Mouse (Mus musculus) heart, postnatal 0 days (tissue): ENCODE results near the gene Cpsf2. TPM values are rescaled to one million over a fixed set of nuclear protein-coding genes. Genes with fewer than 3 reads are reported as not detected.
A peak's percentile ranks its signal among the peaks of the same experiment; 100 is the strongest.
"Not testable (repeated sequence)": the region's sequence is repeated elsewhere in the genome, so short reads cannot be mapped to it uniquely, and the experiment has no call there.

Source experiments
- ATAC-seq: fragments of 200-750 bp; cut with Nextera tagmentation; 2 replicates; pipeline ENCODE4 v1.8.0; 2017; ENCODE audit warnings: low read depth, moderate number of reproducible peaks, moderate library complexity; ENCODE audit not compliant: insufficient read depth
- DNase-seq: peaks from one replicate; pipeline ENCODE4 v3.0.0-alpha.2; 2016; ENCODE audit warnings: low spot score
- H3K27ac ChIP-seq: fragments of 300-500 bp; sonication (generic); 2 replicates; pipeline ENCODE4 v1.5.1; 2014; ENCODE audit warnings: low read depth, mild to moderate bottlenecking
- H3K27me3 ChIP-seq: fragments of 300-500 bp; sonication (generic); 2 replicates; pipeline ENCODE4 v1.6.1; 2014; ENCODE audit warnings: low read length, mixed read lengths; ENCODE audit not compliant: control insufficient read depth, insufficient read depth
- H3K36me3 ChIP-seq: fragments of 300-500 bp; sonication (generic); replicated peaks from 2 replicates; pipeline ENCODE4 v1.6.1; 2014; ENCODE audit warnings: low read length, mixed read lengths; ENCODE audit not compliant: control insufficient read depth, insufficient read depth
- H3K4me1 ChIP-seq: fragments of 300-500 bp; sonication (generic); 2 replicates; pipeline ENCODE4 v1.6.1; 2014; ENCODE audit warnings: antibody characterized with exemption; ENCODE audit not compliant: control insufficient read depth, insufficient read depth
- H3K4me2 ChIP-seq: fragments of 300-500 bp; sonication (generic); 2 replicates; pipeline ENCODE4 v1.6.1; 2014; ENCODE audit warnings: low read depth, mild to moderate bottlenecking, low read length, moderate library complexity
- H3K4me3 ChIP-seq: fragments of 300-500 bp; sonication (generic); 2 replicates; pipeline ENCODE4 v1.5.1; 2014; ENCODE audit warnings: low read depth, low read length
- H3K9ac ChIP-seq: fragments of 300-500 bp; sonication (generic); replicated peaks from 2 replicates; pipeline ENCODE4 v1.6.1; 2014; ENCODE audit warnings: low read depth, low read length, mixed read lengths
- H3K9me3 ChIP-seq: fragments of 300-500 bp; sonication (generic); replicated peaks from 2 replicates; pipeline ENCODE4 v1.6.1; 2016; ENCODE audit warnings: low read length; ENCODE audit not compliant: control insufficient read depth
- CTCF ChIP-seq: IDR thresholded peaks from 2 replicates; pipeline ENCODE4 v1.5.1; 2016; ENCODE audit warnings: antibody characterized with exemption, control low read depth, low read depth
- EP300 ChIP-seq: IDR thresholded peaks from 2 replicates; pipeline ENCODE4 v1.6.1; 2016; ENCODE audit warnings: antibody characterized with exemption, low read depth
- WGBS: fragments of 180-500 bp; shearing (Covaris S2); extraction: QIAGEN DNeasy Blood & Tissue Kit; methylation state at CpG from one replicate; pipeline ENCODE4 v1.1.7; 2014; 5-methylcytosine and 5-hydroxymethylcytosine counted together
- polyA plus RNA-seq: library from polyadenylated mRNA; unstranded; fragments of >200 nt; fragmentation: Nextera tagmentation; extraction: Ambion mirVana; gene quantifications from 2 replicates; pipeline ENCODE4 v1.2.1, GENCODE M21; 2015
- total RNA-seq: library from RNA; depleted of rRNA; stranded (reverse); fragments of >200 nt; gene quantifications from 2 replicates; pipeline ENCODE4 v1.2.3, GENCODE M21; 2014; ENCODE audit warnings: low replicate concordance

Cpsf2 gene
- total and polyA plus RNA-seq, 2 experiments from 2014 or later, result 12.2 to 15.3 TPM

DNA sequence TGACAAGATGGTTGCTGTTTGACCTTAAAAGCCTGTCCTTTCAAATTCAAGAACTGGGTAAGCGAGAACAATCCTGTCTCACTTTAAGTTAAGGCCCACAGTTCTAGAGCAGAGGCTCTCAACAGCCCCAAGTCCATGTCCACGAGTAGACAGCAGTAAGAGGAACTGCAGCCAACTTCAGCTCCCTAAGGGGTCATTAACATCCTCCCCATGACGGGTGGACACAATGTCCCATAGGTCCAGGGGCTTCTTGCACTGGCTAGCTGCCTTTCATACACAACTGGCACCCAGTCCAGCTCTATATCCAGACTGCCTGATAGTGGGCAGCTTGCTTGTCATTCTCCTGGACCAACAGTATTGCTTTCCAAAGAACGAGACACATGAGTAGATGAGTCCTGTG, 27.0 kb upstream of the Cpsf2 start:
- Histone ChIP-seq H3K9me3 (no peaks in the 10 kb centered on the region), H3K27me3 (no peaks in the 10 kb centered on the region), H3K9ac (no peak overlapping the region), H3K4me2 (no peak overlapping the region), H3K4me3 (no peak overlapping the region), H3K27ac (no peak overlapping the region), H3K4me1 (peaks cover 4% of the 10 kb centered on the region; the same call in 1 of the 2 replicates), H3K36me3 (peaks cover 31% of the 10 kb centered on the region)
- DNase-seq (no peak), ATAC-seq (no peak)
- 63% methylated on average over 4 of the region's 4 CpGs for WGBS
- no peak for TF ChIP-seq EP300
- no peak for TF ChIP-seq CTCF

DNA sequence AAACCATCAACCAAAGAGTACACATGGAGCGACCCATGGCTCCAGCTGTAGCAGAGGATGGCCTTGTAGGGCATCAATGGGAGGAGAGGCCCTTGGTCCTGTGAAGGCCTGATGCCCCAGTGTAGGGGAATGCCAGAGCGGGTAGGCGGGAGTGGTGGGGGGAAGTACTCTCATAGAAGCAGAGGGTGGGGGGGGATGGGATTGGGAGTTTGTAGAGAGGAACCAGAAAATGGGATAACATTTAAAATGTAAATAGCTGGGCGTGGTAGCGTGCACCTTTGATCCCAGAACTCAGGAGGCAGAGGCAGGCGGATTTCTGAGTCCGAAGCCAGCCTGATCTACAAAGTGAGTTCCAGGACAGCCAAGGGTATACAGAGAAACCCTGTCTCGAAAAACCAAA, 20.0 kb upstream of the Cpsf2 start:
- not testable (repeated sequence) for DNase-seq, H3K9ac ChIP-seq, H3K4me3 ChIP-seq, ATAC-seq, H3K4me2 ChIP-seq, H3K36me3 ChIP-seq, H3K27me3 ChIP-seq, H3K9me3 ChIP-seq, H3K27ac ChIP-seq
- H3K4me1 ChIP-seq, result peaks cover 10% of the 10 kb centered on the region; the same call in 1 of the 2 replicates
- 97% methylated on average over 8 of the region's 8 CpGs for WGBS

DNA sequence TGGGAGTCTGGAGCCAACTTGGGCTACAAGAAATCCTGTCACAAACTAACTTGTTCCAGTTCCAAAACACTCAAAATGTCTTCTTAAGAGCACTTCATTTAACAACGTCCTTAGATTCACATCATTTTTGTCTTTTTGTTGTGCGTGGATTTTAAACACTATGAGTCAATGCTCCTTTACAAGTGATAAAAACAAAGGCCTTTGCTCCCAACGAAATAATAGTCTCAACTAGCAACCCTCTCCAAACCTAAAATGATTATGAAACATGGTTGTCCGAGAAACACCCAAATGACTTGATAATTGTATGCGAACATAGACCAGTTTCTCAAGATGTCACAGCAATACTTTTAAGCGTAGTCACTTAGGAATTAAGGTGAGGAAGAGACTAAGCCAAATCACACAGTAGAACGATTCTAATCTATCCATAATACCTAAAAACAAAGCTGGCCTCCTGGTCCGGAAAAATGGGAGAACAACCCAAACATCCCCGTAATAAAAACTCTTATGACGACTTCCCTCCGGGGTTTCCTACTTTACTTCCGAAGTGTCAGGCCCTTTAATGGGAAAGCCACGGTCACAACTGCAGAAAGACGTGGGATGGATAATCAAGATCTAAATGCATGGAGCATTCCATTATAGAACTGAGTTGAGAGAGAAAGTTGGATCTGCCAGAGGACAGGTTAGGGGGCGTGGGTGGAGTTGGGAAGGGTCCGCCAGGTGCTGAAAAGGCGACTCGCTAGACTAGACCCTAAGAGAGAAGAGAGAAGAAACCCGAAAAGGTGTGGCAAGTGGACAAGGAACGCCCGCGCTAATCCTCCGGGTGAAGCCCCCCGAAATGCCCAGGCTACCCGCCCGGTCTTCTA, 18.5 kb upstream of the Cpsf2 start:
- Histone ChIP-seq H3K9ac (peak overlapping the region; percentile 75), H3K36me3 (no peaks in the 10 kb centered on the region), H3K4me2 (peak overlapping the region; percentile 81), H3K27ac (peak overlapping the region; percentile 74), H3K9me3 (no peaks in the 10 kb centered on the region), H3K4me1 (peaks cover 10% of the 10 kb centered on the region; the same call in 1 of the 2 replicates), H3K4me3 (peak overlapping the region; percentile 76), H3K27me3 (no peaks in the 10 kb centered on the region)
- DNase-seq (no peak), ATAC-seq (no peak; the same call in 1 of the 2 replicates)
- 10% methylated on average over 26 of the region's 26 CpGs for WGBS
- no peak for TF ChIP-seq CTCF
- no peak for TF ChIP-seq EP300

DNA sequence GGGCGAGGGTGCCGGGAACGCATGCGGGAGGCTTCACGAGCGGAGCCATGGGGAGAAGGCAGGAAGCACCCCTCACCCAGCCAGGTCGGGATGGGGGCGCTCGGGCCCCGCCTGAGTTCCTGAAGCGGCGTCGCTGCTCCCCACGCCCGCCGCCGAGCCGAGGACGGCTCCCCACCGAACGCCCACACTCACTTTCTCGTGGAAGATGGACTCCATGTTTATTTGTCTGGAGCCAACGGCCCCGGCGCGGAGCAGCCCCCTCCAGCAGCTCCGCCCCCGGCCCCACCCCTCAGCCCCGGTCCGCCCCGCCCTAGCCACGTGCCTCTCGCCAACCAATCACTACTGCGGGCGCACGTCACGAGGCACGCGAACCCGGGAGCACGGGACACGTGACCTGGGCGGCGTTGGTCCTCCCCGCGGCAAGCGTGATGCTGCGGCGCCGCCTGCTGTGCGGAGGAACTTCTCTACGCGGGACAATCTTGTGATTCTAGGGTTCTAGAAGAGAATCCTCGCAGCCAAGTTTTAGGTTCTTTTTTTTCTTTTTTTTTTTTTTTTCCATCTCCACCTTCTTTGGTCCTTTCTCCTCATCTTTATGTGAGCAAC, 17.7 kb upstream of the Cpsf2 start, which contains the start of gene Atxn3:
Gene Atxn3, minus strand, starts transcription at position 305 of the 603 bp plus-strand sequence.
- peak within 1 kb of the TSS; percentile 81 for H3K4me2 ChIP-seq
- TF ChIP-seq EP300 (0 out of 2 replicates have a peak, but pooled peaks have one; percentile 19), CTCF (peak; percentile 76)
- under 1% methylated on average over 47 of the region's 54 CpGs for WGBS
- H3K27me3 ChIP-seq, result no peaks in the 10 kb centered on the region
- ATAC-seq, result peak; percentile 100
- peak within 1 kb of the TSS; percentile 74 for H3K27ac ChIP-seq
- peak; percentile 96 for DNase-seq
- H3K9me3 ChIP-seq, result no peaks in the 10 kb centered on the region
- peaks cover 10% of the 10 kb centered on the region; the same call in 1 of the 2 replicates for H3K4me1 ChIP-seq
- peak within 1 kb of the TSS; percentile 75 for H3K9ac ChIP-seq
- no peaks in the 10 kb centered on the region for H3K36me3 ChIP-seq
- peak within 1 kb of the TSS; percentile 76 for H3K4me3 ChIP-seq

DNA sequence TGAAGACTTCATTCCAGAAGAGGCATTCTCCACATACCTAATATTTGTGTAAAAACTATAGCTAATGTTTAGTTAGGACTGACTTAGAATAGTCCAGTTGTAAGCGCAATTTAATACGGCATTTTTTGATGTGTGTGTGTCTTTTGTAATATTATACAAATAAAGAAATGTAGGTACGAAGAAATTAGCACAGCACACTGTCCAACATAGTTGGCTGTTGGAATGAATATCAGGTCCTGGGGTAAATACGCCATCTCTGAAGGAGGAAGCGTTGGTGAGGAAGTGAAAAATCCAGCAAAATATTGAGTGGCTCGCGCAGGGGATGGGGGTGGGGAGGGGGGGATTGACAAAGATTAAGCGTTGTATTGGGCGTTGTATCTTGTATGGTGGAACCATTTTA, 17.2 kb upstream of the Cpsf2 start:
- WGBS, result 41% methylated on average over 9 of the region's 9 CpGs
- H3K9ac ChIP-seq, result peak overlapping the region; percentile 7; the same call in 1 of the 2 replicates
- no peak for DNase-seq

DNA sequence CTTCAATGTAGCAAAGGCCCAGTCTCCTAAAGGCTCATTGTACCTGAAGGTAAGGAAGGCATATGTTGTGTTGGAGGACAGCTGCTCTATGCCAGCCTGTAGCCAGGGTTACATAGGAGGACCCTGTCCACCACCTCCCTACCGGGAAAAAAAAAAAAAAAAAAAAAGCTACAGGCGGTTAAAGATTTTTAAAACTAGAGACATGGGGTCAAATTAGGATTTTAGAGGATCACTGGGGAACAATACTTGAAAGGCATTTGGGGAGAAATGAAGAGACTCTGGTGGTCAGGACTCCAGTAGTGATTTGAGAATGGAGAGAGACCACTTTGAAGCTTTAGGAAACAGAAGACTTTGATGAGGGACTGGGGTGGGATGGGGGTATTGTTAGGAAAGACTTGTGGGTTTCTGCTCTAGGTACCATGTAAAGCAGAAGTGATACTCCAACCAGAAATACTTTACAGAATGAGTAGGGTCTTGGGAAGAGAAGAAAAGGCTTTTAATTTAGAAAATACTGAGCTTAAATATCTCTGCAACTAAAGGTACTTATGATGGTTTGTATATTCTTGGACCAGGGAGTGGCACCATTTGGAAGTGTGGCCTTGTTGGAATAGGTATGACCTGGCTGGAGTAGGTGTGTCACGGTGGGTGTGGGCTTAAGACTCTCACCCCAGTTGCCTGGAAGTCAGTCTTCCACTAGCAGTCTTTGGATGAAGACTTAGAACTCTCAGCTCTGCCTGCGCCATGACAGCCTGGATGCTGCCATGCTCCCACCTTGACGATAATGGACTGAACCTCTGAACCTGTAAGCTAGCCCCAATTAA, 16.6 kb upstream of the Cpsf2 start:
- not testable (repeated sequence) for H3K36me3 ChIP-seq, ATAC-seq, H3K27ac ChIP-seq, H3K4me3 ChIP-seq, DNase-seq, H3K9me3 ChIP-seq, H3K27me3 ChIP-seq
- H3K4me2 ChIP-seq, result peak overlapping the region; percentile 54
- WGBS, result 87% methylated on average over 5 of the region's 5 CpGs
- 0 out of 2 replicates have a peak overlapping the region, but pooled peaks have one; percentile 7 for H3K9ac ChIP-seq
- peaks cover 10% of the 10 kb centered on the region; the same call in 1 of the 2 replicates for H3K4me1 ChIP-seq

More for the DNA sequence above, 17.2 kb upstream of the Cpsf2 start:
- Histone ChIP-seq H3K36me3 (no peaks in the 10 kb centered on the region), H3K9me3 (no peaks in the 10 kb centered on the region), H3K4me3 (peak overlapping the region; percentile 76), H3K27me3 (no peaks in the 10 kb centered on the region), H3K27ac (no peak overlapping the region), H3K4me2 (peak overlapping the region; percentile 54), H3K4me1 (peaks cover 10% of the 10 kb centered on the region; the same call in 1 of the 2 replicates)
- TF ChIP-seq EP300, result no peak
- no peak for TF ChIP-seq CTCF
- no peak for ATAC-seq
